Mouse (Mus musculus): ENCODE measurements at regions not wholly inside any gene's neighbourhood (a gene's known extent, or its start where the extent isn't known, plus 50 kb on each side); places are given as distances from the start of the nearest gene placed in this dataset.

GRCm38 (mm10) chr17:65175770-65176169 is 339.9 kb upstream of the 4930583I09Rik start:
- Histone ChIP-seq H3K4me3 (no peak overlapping the region), H3K36me3 (ENCODE audit: control insufficient read depth, insufficient read depth) (no peaks in the 10 kb centered on the region), H3K27me3 (ENCODE audit: control insufficient read depth, insufficient read depth, insufficient read length) (no peaks in the 10 kb centered on the region)

GRCm38 (mm10) chr17:65174114-65174513 is 338.2 kb upstream of the 4930583I09Rik start:
- H3K79me2 ChIP-seq (ENCODE audit: control insufficient read depth, insufficient read depth) = no peaks in the 10 kb centered on the region
- H3K36me3 ChIP-seq (ENCODE audit: control insufficient read depth, insufficient read depth) = no peaks in the 10 kb centered on the region
- no peak overlapping the region for H3K4me2 ChIP-seq (ENCODE audit: low read depth)
- no peaks in the 10 kb centered on the region for H3K27me3 ChIP-seq (ENCODE audit: control insufficient read depth, insufficient read depth, insufficient read length)
- H3K4me3 ChIP-seq = no peak overlapping the region
- no peak for TF ChIP-seq USF1 (IDR thresholded peaks at IDR 0.05; ENCODE audit: low read depth)
- TF ChIP-seq REST (IDR thresholded peaks at IDR 0.05; ENCODE audit: insufficient read depth, insufficient read length) = no peak
- no peak for TF ChIP-seq TCF3 (IDR thresholded peaks at IDR 0.05; ENCODE audit: insufficient read length, low read depth)
- TF ChIP-seq MYOD1 (IDR thresholded peaks at IDR 0.05; ENCODE audit: control insufficient read depth in 1 of 3, insufficient read length in 2 of 3, low read depth in 2 of 3) = no peak
- TF ChIP-seq SRF (IDR thresholded peaks at IDR 0.05; ENCODE audit: control insufficient read depth, insufficient read length, low read depth) = no peak
- no peak for TF ChIP-seq MAX (IDR thresholded peaks at IDR 0.05; ENCODE audit: low read depth)
- TF ChIP-seq TCF12 (IDR thresholded peaks at IDR 0.05; ENCODE audit: insufficient read depth, poor library complexity, severe bottlenecking) = no peak
- no peak for TF ChIP-seq E2F4 (IDR thresholded peaks at IDR 0.05; ENCODE audit: insufficient read depth)
- no peak for TF ChIP-seq CEBPB (IDR thresholded peaks at IDR 0.05; ENCODE audit: insufficient read depth, poor library complexity, severe bottlenecking)
- no peak for TF ChIP-seq POLR2AphosphoS2 (IDR thresholded peaks at IDR 0.05; ENCODE audit: insufficient read length, low read depth)
- TF ChIP-seq POLR2A (IDR thresholded peaks at IDR 0.05; ENCODE audit: insufficient read length, low read depth) = no peak
- TF ChIP-seq MYOG (IDR thresholded peaks at IDR 0.05; ENCODE audit: control insufficient read depth in 1 of 3, insufficient read depth in 1 of 3, insufficient read length in 2 of 3, low read depth in 2 of 3) = no peak
- H3ac ChIP-seq (ENCODE audit: control insufficient read depth, insufficient read length) = no peak overlapping the region

More at GRCm38 (mm10) chr17:65175770-65176169, 339.9 kb upstream of the 4930583I09Rik start:
- Histone ChIP-seq H3K79me2 (ENCODE audit: control insufficient read depth, insufficient read depth) (no peaks in the 10 kb centered on the region), H3K4me2 (ENCODE audit: low read depth) (no peak overlapping the region), H3ac (ENCODE audit: control insufficient read depth, insufficient read length) (no peak overlapping the region)
- no peak for TF ChIP-seq REST (IDR thresholded peaks at IDR 0.05; ENCODE audit: insufficient read depth, insufficient read length)
- no peak for TF ChIP-seq POLR2A (IDR thresholded peaks at IDR 0.05; ENCODE audit: insufficient read length, low read depth)
- TF ChIP-seq SRF (IDR thresholded peaks at IDR 0.05; ENCODE audit: control insufficient read depth, insufficient read length, low read depth) = no peak
- TF ChIP-seq TCF3 (IDR thresholded peaks at IDR 0.05; ENCODE audit: insufficient read length, low read depth) = no peak
- TF ChIP-seq POLR2AphosphoS2 (IDR thresholded peaks at IDR 0.05; ENCODE audit: insufficient read length, low read depth) = no peak
- TF ChIP-seq E2F4 (IDR thresholded peaks at IDR 0.05; ENCODE audit: insufficient read depth) = no peak
- no peak for TF ChIP-seq MYOD1 (IDR thresholded peaks at IDR 0.05; ENCODE audit: control insufficient read depth in 1 of 3, insufficient read length in 2 of 3, low read depth in 2 of 3)
- TF ChIP-seq MYOG (IDR thresholded peaks at IDR 0.05; ENCODE audit: control insufficient read depth in 1 of 3, insufficient read depth in 1 of 3, insufficient read length in 2 of 3, low read depth in 2 of 3) = no peak
- no peak for TF ChIP-seq CEBPB (IDR thresholded peaks at IDR 0.05; ENCODE audit: insufficient read depth, poor library complexity, severe bottlenecking)
- no peak for TF ChIP-seq USF1 (IDR thresholded peaks at IDR 0.05; ENCODE audit: low read depth)
- no peak for TF ChIP-seq TCF12 (IDR thresholded peaks at IDR 0.05; ENCODE audit: insufficient read depth, poor library complexity, severe bottlenecking)
- TF ChIP-seq MAX (IDR thresholded peaks at IDR 0.05; ENCODE audit: low read depth) = no peak

- Histone ChIP-seq H3K4me2 (ENCODE audit: low read depth) (no peak overlapping the region), H3K27me3 (ENCODE audit: control insufficient read depth, insufficient read depth, insufficient read length) (no peaks in the 10 kb centered on the region), H3K79me2 (ENCODE audit: control insufficient read depth, insufficient read depth) (no peaks in the 10 kb centered on the region), H3K36me3 (ENCODE audit: control insufficient read depth, insufficient read depth) (no peaks in the 10 kb centered on the region), H3ac (ENCODE audit: control insufficient read depth, insufficient read length) (no peak overlapping the region), H3K4me3 (no peak overlapping the region)
- TF ChIP-seq MAX (IDR thresholded peaks at IDR 0.05; ENCODE audit: low read depth) (no peak), POLR2A (IDR thresholded peaks at IDR 0.05; ENCODE audit: insufficient read length, low read depth) (no peak), SRF (IDR thresholded peaks at IDR 0.05; ENCODE audit: control insufficient read depth, insufficient read length, low read depth) (no peak), POLR2AphosphoS2 (IDR thresholded peaks at IDR 0.05; ENCODE audit: insufficient read length, low read depth) (no peak), USF1 (IDR thresholded peaks at IDR 0.05; ENCODE audit: low read depth) (no peak), TCF3 (IDR thresholded peaks at IDR 0.05; ENCODE audit: insufficient read length, low read depth) (no peak), E2F4 (IDR thresholded peaks at IDR 0.05; ENCODE audit: insufficient read depth) (no peak), MYOG (IDR thresholded peaks at IDR 0.05; ENCODE audit: control insufficient read depth in 1 of 3, insufficient read depth in 1 of 3, insufficient read length in 2 of 3, low read depth in 2 of 3) (no peak), MYOD1 (IDR thresholded peaks at IDR 0.05; ENCODE audit: control insufficient read depth in 1 of 3, insufficient read length in 2 of 3, low read depth in 2 of 3) (no peak), CEBPB (IDR thresholded peaks at IDR 0.05; ENCODE audit: insufficient read depth, poor library complexity, severe bottlenecking) (no peak), REST (IDR thresholded peaks at IDR 0.05; ENCODE audit: insufficient read depth, insufficient read length) (no peak), TCF12 (IDR thresholded peaks at IDR 0.05; ENCODE audit: insufficient read depth, poor library complexity, severe bottlenecking) (no peak)
Measured at GRCm38 (mm10) chr17:65173236-65173635, 337.4 kb upstream of the 4930583I09Rik start.

DNA sequence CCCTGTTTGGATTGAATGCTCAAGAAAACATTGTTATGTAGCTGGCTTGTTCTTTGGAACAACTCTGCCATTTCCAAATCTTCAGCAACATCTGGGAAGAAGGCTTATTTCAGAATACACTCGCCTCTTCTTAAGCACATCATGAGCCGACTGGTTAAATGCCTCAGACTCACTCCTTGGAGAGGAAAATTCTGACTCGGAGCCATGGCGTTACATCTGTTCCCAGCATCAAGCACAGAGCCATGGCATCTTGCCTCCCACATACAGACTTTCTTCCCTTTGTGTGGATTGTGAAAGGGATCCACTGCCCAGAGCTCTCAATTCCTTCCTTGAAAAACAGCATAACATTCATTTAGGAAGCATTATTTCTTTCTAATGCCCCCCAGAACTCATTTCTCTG is 334.8 kb upstream of the 4930583I09Rik start:
- Histone ChIP-seq H3K4me3 (no peak overlapping the region), H3ac (ENCODE audit: control insufficient read depth, insufficient read length) (no peak overlapping the region), H3K79me2 (ENCODE audit: control insufficient read depth, insufficient read depth) (no peaks in the 10 kb centered on the region), H3K4me2 (ENCODE audit: low read depth) (no peak overlapping the region), H3K36me3 (ENCODE audit: control insufficient read depth, insufficient read depth) (no peaks in the 10 kb centered on the region), H3K27me3 (ENCODE audit: control insufficient read depth, insufficient read depth, insufficient read length) (peaks cover 9% of the 10 kb centered on the region)
- TF ChIP-seq E2F4 (IDR thresholded peaks at IDR 0.05; ENCODE audit: insufficient read depth) = no peak
- no peak for TF ChIP-seq REST (IDR thresholded peaks at IDR 0.05; ENCODE audit: insufficient read depth, insufficient read length)
- no peak for TF ChIP-seq POLR2AphosphoS2 (IDR thresholded peaks at IDR 0.05; ENCODE audit: insufficient read length, low read depth)
- TF ChIP-seq MYOG (IDR thresholded peaks at IDR 0.05; ENCODE audit: control insufficient read depth in 1 of 3, insufficient read depth in 1 of 3, insufficient read length in 2 of 3, low read depth in 2 of 3) = no peak
- TF ChIP-seq MYOD1 (IDR thresholded peaks at IDR 0.05; ENCODE audit: control insufficient read depth in 1 of 3, insufficient read length in 2 of 3, low read depth in 2 of 3) = no peak
- TF ChIP-seq POLR2A (IDR thresholded peaks at IDR 0.05; ENCODE audit: insufficient read length, low read depth) = no peak
- no peak for TF ChIP-seq TCF12 (IDR thresholded peaks at IDR 0.05; ENCODE audit: insufficient read depth, poor library complexity, severe bottlenecking)
- no peak for TF ChIP-seq MAX (IDR thresholded peaks at IDR 0.05; ENCODE audit: low read depth)

Data from myocyte (in vitro differentiated cells).